ENCODE assay signal across 8 mouse cellular contexts in genomic region chr16:43926341-43926859, GRCm38 (mm10). TPM values are rescaled to one million over a fixed set of nuclear protein-coding genes. Genes with fewer than 3 reads are reported as not detected.
DNase-seq lines count a peak whose midpoint lies in the region; ATAC-seq and TF ChIP-seq lines count a peak whose summit lies in the region.

Gene Qtrt2, minus strand, starts transcription at chr16:43926809.

- no peak for ATAC-seq in heart, embryonic 13.5 days (ENCODE audit: extremely low read depth, insufficient number of reproducible peaks, low FRiP score, low TSS enrichment)
- ATAC-seq in stomach, postnatal 0 days (ENCODE audit: low FRiP score, low TSS enrichment) = no peak
- no peak for ATAC-seq in erythroid progenitor cell, adult 5-6 weeks (replicated peaks; ENCODE audit: low FRiP score, poor library complexity, severe bottlenecking)

- no peak within 1 kb of the TSS for H3K4me2 ChIP-seq in heart, embryonic 13.5 days
- H3K4me2 ChIP-seq in stomach, postnatal 0 days (replicated peaks; ENCODE audit: low read depth) = no peak within 1 kb of the TSS

- no peak within 1 kb of the TSS for H3K4me3 ChIP-seq in lung, adult 2 months (replicated peaks; ENCODE audit: extremely low read depth, low read depth, low read length)
- no peak within 1 kb of the TSS for H3K4me3 ChIP-seq in heart, embryonic 13.5 days
- H3K4me3 ChIP-seq in stomach, postnatal 0 days (ENCODE audit: low read depth, low read length) = no peak within 1 kb of the TSS

- no peak for TF ChIP-seq POLR2A in lung, adult 2 months (IDR thresholded peaks at IDR 0.05; ENCODE audit: borderline replicate concordance, extremely low read depth, low read depth, low read length)

- no peak for DNase-seq in lung, adult 2 months
- DNase-seq in lung, postnatal 4 days = no peak
- no peak for DNase-seq in adrenal gland, postnatal 36 days
- DNase-seq in left cerebral cortex, postnatal 25 days (ENCODE audit: low spot score in 2 of 2) = no peak
- DNase-seq in stomach, postnatal 0 days (ENCODE audit: low spot score) = no peak
- no peak for DNase-seq in ovary, adult 18-20 months (ENCODE audit: low spot score)

- TF ChIP-seq EP300 in stomach, postnatal 0 days (optimal IDR thresholded peaks at IDR 0.05) = no peak

- no peaks in the 10 kb centered on the region for H3K36me3 ChIP-seq in heart, embryonic 13.5 days
- H3K36me3 ChIP-seq in stomach, postnatal 0 days (ENCODE audit: control insufficient read depth, insufficient read depth, low read length) = no peaks in the 10 kb centered on the region

- H3K4me1 ChIP-seq in lung, adult 2 months (ENCODE audit: control insufficient read depth, insufficient read depth, low read length) = no peaks in the 10 kb centered on the region
- 0 out of 2 replicates have a peak, but pooled peaks cover 3% of the 10 kb centered on the region for H3K4me1 ChIP-seq in heart, embryonic 13.5 days
- no peaks in the 10 kb centered on the region for H3K4me1 ChIP-seq in stomach, postnatal 0 days (replicated peaks; ENCODE audit: control insufficient read depth, insufficient read depth)

- intact Hi-C loops in left cerebral cortex, postnatal 25 days (cut with DNase I) = no loop called here

- no peaks in the 10 kb centered on the region for H3K27me3 ChIP-seq in heart, embryonic 13.5 days (replicated peaks)
- no peaks in the 10 kb centered on the region for H3K27me3 ChIP-seq in stomach, postnatal 0 days (ENCODE audit: control insufficient read depth, insufficient read depth, low read length)

- H3K9ac ChIP-seq in heart, embryonic 13.5 days = no peak within 1 kb of the TSS
- H3K9ac ChIP-seq in stomach, postnatal 0 days (ENCODE audit: low read length) = no peak within 1 kb of the TSS

- H3K27ac ChIP-seq in heart, embryonic 13.5 days (replicated peaks) = no peak within 1 kb of the TSS
- H3K27ac ChIP-seq in stomach, postnatal 0 days (replicated peaks) = no peak within 1 kb of the TSS

- H3K9me3 ChIP-seq in heart, embryonic 13.5 days = no peaks in the 10 kb centered on the region
- H3K9me3 ChIP-seq in stomach, postnatal 0 days (ENCODE audit: control insufficient read depth, low read length) = no peaks in the 10 kb centered on the region

- TF ChIP-seq CTCF in lung, adult 2 months (IDR thresholded peaks at IDR 0.05; ENCODE audit: insufficient read depth, low read length) = no peak
- no peak for TF ChIP-seq CTCF in stomach, postnatal 0 days (IDR thresholded peaks at IDR 0.05; ENCODE audit: low read depth)

- WGBS in lung, adult 2 months = 80% methylated on average over 6 of the region's 6 CpGs
- 63% methylated on average over 6 of the region's 6 CpGs for WGBS in heart, embryonic 13.5 days
- WGBS in stomach, postnatal 0 days = 84% methylated on average over 6 of the region's 6 CpGs

RNA-seq across cellular contexts. Expression of gene Qtrt2, which starts in this region (rescaled TPM):
- 10.8 and 16.1 TPM in 2 replicates for polyA plus RNA-seq in lung, adult 2 months (2012; rRNA removed)
- 10 to 100 TPM; 32.4 to 42.9 TPM for total RNA-seq in adrenal gland, postnatal 36 days (2021)
- 12.2 and 13.7 TPM in 2 replicates for polyA plus RNA-seq in heart, embryonic 13.5 days (2015; fragmentation: Nextera tagmentation; extraction: Ambion mirVana)
- 10 to 100 TPM; 27.0 to 33.1 TPM for total RNA-seq in left cerebral cortex, postnatal 25 days (2021)
- polyA plus RNA-seq in stomach, postnatal 0 days (2015; fragmentation: Nextera tagmentation; extraction: Ambion mirVana) = 10.9 and 11.0 TPM in 2 replicates
- 1.3 and 6.5 TPM in 2 replicates for total RNA-seq in erythroid progenitor cell, adult 5-6 weeks (2015; ENCODE audit: low replicate concordance)
- 2.6 and 2.7 TPM in 2 replicates for total RNA-seq in erythroid progenitor cell, adult 5-6 weeks (2017; ENCODE audit: low replicate concordance)
